Mouse (Mus musculus) hindbrain, embryonic 11.5 days (tissue): ENCODE measurements around the gene Shroom3. TPM values are rescaled to one million over a fixed set of nuclear protein-coding genes. Genes with fewer than 3 reads are reported as not detected.

ENCODE experiments used
- ATAC-seq: fragments of 200-750 bp; cut with Nextera tagmentation; 2 replicates; pipeline ENCODE4 v1.8.0; 2017; ENCODE audit warnings: mild to moderate bottlenecking, moderate TSS enrichment, moderate library complexity; ENCODE audit not compliant: low FRiP score
- DNase-seq: peaks from one replicate; pipeline ENCODE4 v3.0.0-alpha.2; 2015; ENCODE audit warnings: low spot score
- H3K27ac ChIP-seq: fragments of 300-500 bp; sonication (generic); 2 replicates; pipeline ENCODE4 v1.5.1; 2014; ENCODE audit warnings: mild to moderate bottlenecking, low read depth, low read length
- H3K27me3 ChIP-seq: fragments of 300-500 bp; sonication (generic); 2 replicates; pipeline ENCODE4 v1.6.1; 2014; ENCODE audit warnings: mild to moderate bottlenecking, low read length, moderate library complexity, mixed read lengths; ENCODE audit not compliant: control insufficient read depth, insufficient read depth
- H3K36me3 ChIP-seq: fragments of 300-500 bp; sonication (generic); 2 replicates; pipeline ENCODE4 v1.6.1; 2014; ENCODE audit warnings: mild to moderate bottlenecking, low read length, moderate library complexity, mixed read lengths; ENCODE audit not compliant: control insufficient read depth, insufficient read depth
- H3K4me1 ChIP-seq: fragments of 300-500 bp; sonication (generic); replicated peaks from 2 replicates; pipeline ENCODE4 v1.6.1; 2014; ENCODE audit warnings: low read length, mixed read lengths; ENCODE audit not compliant: control insufficient read depth, insufficient read depth
- H3K4me2 ChIP-seq: fragments of 300-500 bp; sonication (generic); replicated peaks from 2 replicates; pipeline ENCODE4 v1.6.1; 2014; ENCODE audit warnings: mild to moderate bottlenecking, low read depth, low read length
- H3K4me3 ChIP-seq: fragments of 300-500 bp; sonication (generic); 2 replicates; pipeline ENCODE4 v1.5.1; 2014; ENCODE audit warnings: low read depth, low read length
- H3K9ac ChIP-seq: fragments of 300-500 bp; sonication (generic); 2 replicates; pipeline ENCODE4 v1.6.1; 2014; ENCODE audit warnings: low read depth, low read length
- H3K9me3 ChIP-seq: fragments of 300-500 bp; sonication (generic); 2 replicates; pipeline ENCODE4 v1.6.1; 2016; ENCODE audit warnings: low read length; ENCODE audit not compliant: control insufficient read depth
- WGBS: fragments of 180-500 bp; shearing (Covaris S2); extraction: QIAGEN DNeasy Blood & Tissue Kit; methylation state at CpG from one replicate; pipeline ENCODE4 v1.1.7; 2014; 5-methylcytosine and 5-hydroxymethylcytosine counted together
- polyA plus RNA-seq: library from polyadenylated mRNA; unstranded; fragments of >200 nt; fragmentation: Nextera tagmentation; extraction: Ambion mirVana; gene quantifications from 2 replicates; pipeline ENCODE4 v1.2.1, GENCODE M21; 2014

The Shroom3 gene
- polyA plus RNA-seq, 1 experiment from 2014 or later = 4.8 TPM

GRCm38 (mm10) chr5:92961353-92961752 is 278.1 kb downstream of the Shroom3 start:
- Histone ChIP-seq H3K4me3 (no peak overlapping the region), H3K36me3 (no peaks in the 10 kb centered on the region), H3K4me1 (no peaks in the 10 kb centered on the region), H3K9ac (no peak overlapping the region), H3K27me3 (no peaks in the 10 kb centered on the region), H3K9me3 (no peaks in the 10 kb centered on the region), H3K4me2 (no peak overlapping the region), H3K27ac (no peak overlapping the region)
- DNase-seq = no peak
- no peak for ATAC-seq
- 84% methylated on average over 11 of the region's 11 CpGs for WGBS

- DNase-seq (no peak), ATAC-seq (no peak)
- 78% methylated on average over 7 of the region's 7 CpGs for WGBS
- no peaks in the 10 kb centered on the region for H3K27me3 ChIP-seq
- no peaks in the 10 kb centered on the region for H3K4me1 ChIP-seq
- H3K4me2 ChIP-seq = no peak overlapping the region
- H3K9me3 ChIP-seq = no peaks in the 10 kb centered on the region
- no peaks in the 10 kb centered on the region for H3K36me3 ChIP-seq
- no peak overlapping the region for H3K9ac ChIP-seq
- H3K27ac ChIP-seq = no peak overlapping the region
- H3K4me3 ChIP-seq = no peak overlapping the region
These were observed 278.6 kb downstream of the Shroom3 start for GRCm38 (mm10) chr5:92961770-92962231.

DNA sequence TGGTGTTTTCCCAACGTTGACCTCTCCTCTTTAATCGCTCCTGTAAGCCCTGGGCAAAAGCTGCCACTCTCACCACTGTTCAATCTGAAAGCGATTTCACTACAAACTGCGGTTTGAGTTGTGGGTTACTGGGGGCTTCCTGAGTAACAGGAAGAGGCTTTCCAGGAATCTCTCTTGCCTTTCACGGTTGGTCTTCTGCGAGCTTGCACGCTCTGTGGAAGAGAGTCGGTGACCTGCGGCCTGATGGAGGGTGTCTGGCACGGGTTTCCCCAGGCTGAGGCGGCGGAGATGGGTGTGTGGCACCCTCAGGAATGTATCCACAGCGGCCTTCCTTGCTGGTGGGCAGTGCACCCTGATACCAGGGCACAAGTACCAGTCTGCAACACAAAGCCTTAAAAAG is 281.5 kb downstream of the Shroom3 start:
- no peak overlapping the region for H3K4me3 ChIP-seq
- ATAC-seq = no peak
- no peaks in the 10 kb centered on the region for H3K36me3 ChIP-seq
- no peak for DNase-seq
- no peak overlapping the region for H3K27ac ChIP-seq
- no peak overlapping the region for H3K4me2 ChIP-seq
- H3K9me3 ChIP-seq = no peaks in the 10 kb centered on the region
- H3K27me3 ChIP-seq = no peaks in the 10 kb centered on the region
- H3K9ac ChIP-seq = no peak overlapping the region
- H3K4me1 ChIP-seq = no peaks in the 10 kb centered on the region
- 86% methylated on average over 13 of the region's 13 CpGs for WGBS

- WGBS = 80% methylated on average over 8 of the region's 9 CpGs
- no peaks in the 10 kb centered on the region for H3K36me3 ChIP-seq
- H3K27me3 ChIP-seq = no peaks in the 10 kb centered on the region
- H3K27ac ChIP-seq = no peak overlapping the region
- no peak overlapping the region for H3K9ac ChIP-seq
- DNase-seq (no peak), ATAC-seq (no peak)
- H3K4me3 ChIP-seq = no peak overlapping the region
- no peaks in the 10 kb centered on the region for H3K4me1 ChIP-seq
- H3K4me2 ChIP-seq = no peak overlapping the region
- no peaks in the 10 kb centered on the region for H3K9me3 ChIP-seq
These were observed 283.9 kb downstream of the Shroom3 start for GRCm38 (mm10) chr5:92967143-92967542.

DNA sequence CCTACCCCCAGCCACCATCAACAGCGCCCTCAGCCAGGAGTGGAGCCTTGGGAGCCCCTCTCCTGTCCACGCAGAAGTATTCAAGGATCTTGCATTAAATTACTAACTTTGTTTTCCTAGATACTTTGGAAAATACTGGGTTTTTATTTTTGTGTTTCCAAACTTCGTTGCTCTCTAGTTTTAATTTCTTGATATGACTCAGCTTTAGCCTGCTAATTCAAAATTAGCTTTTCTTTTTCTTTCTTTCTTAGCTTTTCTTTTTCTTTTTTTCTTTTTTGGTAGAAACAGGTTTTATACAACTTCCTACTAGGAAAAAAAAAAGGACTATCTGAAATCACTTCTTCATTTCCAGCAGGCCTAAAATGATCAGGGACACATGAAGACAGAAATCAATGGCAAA is 284.7 kb downstream of the Shroom3 start:
- no peaks in the 10 kb centered on the region for H3K9me3 ChIP-seq
- no peak overlapping the region for H3K4me2 ChIP-seq
- ATAC-seq (no peak), DNase-seq (no peak)
- no peak overlapping the region for H3K9ac ChIP-seq
- H3K4me3 ChIP-seq = no peak overlapping the region
- 89% methylated on average over 3 of the region's 3 CpGs for WGBS
- no peaks in the 10 kb centered on the region for H3K4me1 ChIP-seq
- no peak overlapping the region for H3K27ac ChIP-seq
- H3K27me3 ChIP-seq = no peaks in the 10 kb centered on the region
- H3K36me3 ChIP-seq = no peaks in the 10 kb centered on the region

DNA sequence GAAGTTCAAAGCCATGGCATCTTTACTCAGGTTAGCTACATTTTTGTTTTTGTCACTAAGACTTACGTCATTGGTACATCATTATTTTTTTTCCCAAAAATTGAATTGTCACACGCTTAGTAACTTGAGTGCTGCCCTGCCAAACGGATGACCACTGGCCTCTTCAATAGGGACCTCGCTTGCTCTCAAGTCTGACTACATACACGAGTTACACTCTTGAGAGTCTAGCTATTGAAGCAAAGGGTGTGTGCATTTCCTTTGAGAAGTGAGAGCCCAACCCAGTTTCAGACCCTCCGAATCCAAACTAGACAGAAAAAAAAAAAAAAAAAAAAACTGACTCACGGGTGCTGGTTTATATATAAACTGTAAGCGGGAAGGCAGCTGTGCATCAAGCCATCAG is 286.2 kb downstream of the Shroom3 start:
- Histone ChIP-seq H3K27ac (no peak overlapping the region), H3K36me3 (no peaks in the 10 kb centered on the region), H3K9me3 (no peaks in the 10 kb centered on the region), H3K4me3 (no peak overlapping the region), H3K4me1 (no peaks in the 10 kb centered on the region), H3K4me2 (no peak overlapping the region), H3K9ac (no peak overlapping the region), H3K27me3 (no peaks in the 10 kb centered on the region)
- WGBS = 84% methylated on average over 8 of the region's 8 CpGs
- DNase-seq (no peak), ATAC-seq (no peak)

DNA sequence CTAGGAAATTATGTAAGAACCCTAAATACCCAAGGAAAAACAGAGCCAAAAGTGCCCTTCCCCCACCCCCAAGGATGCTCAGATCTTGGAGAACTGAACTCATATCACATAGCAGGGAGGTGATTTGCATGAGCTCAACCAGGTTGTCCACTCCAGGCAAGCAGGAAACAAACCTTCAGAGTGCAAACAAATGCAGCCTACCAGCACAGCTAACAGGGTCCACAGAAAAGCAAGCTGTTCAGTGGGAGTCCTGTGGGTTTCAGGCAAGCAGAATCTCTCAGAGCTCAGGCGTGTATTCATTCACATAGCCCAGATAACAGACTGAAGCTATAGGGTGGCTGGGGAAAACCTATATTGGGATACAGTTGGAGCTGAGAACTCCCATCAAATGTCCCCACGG is 286.7 kb downstream of the Shroom3 start:
- WGBS = 81% methylated on average over 2 of the region's 2 CpGs
- H3K4me3 ChIP-seq = no peak overlapping the region
- no peaks in the 10 kb centered on the region for H3K36me3 ChIP-seq
- no peaks in the 10 kb centered on the region for H3K27me3 ChIP-seq
- no peak overlapping the region for H3K9ac ChIP-seq
- no peaks in the 10 kb centered on the region for H3K9me3 ChIP-seq
- no peak for DNase-seq
- no peak overlapping the region for H3K4me2 ChIP-seq
- no peak for ATAC-seq
- H3K4me1 ChIP-seq = no peaks in the 10 kb centered on the region
- H3K27ac ChIP-seq = no peak overlapping the region

GRCm38 (mm10) chr5:92970480-92970879 is 287.2 kb downstream of the Shroom3 start:
- Histone ChIP-seq H3K9ac (no peak overlapping the region), H3K4me3 (no peak overlapping the region), H3K36me3 (no peaks in the 10 kb centered on the region), H3K4me1 (no peaks in the 10 kb centered on the region), H3K27me3 (no peaks in the 10 kb centered on the region), H3K4me2 (no peak overlapping the region), H3K27ac (no peak overlapping the region), H3K9me3 (no peaks in the 10 kb centered on the region)
- WGBS = 39% methylated on average over 7 of the region's 7 CpGs
- DNase-seq (peak; percentile 57), ATAC-seq (no peak)

DNA sequence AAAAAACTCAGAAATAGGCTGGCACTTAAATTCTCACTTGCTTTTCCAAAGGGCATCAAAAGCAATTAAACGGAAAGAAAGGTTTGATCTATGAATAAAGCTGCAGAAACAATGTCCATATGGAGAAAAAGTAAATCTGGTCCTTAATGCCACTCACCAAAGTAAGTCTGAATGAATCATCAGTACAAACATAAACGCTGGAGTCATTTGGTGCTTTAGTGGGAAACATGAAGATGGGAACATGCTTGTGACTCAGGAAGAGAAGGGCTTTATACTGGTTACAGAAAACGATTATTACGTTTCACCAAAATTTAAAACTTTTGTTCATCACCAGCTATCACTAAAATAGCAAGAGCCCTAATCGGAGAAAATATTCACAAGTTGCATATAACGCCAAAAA is 297.2 kb downstream of the Shroom3 start:
- Histone ChIP-seq H3K36me3 (no peaks in the 10 kb centered on the region), H3K4me2 (no peak overlapping the region), H3K9me3 (no peaks in the 10 kb centered on the region), H3K9ac (no peak overlapping the region), H3K4me1 (no peaks in the 10 kb centered on the region), H3K27ac (no peak overlapping the region), H3K27me3 (no peaks in the 10 kb centered on the region), H3K4me3 (no peak overlapping the region)
- DNase-seq (no peak), ATAC-seq (no peak)
- 90% methylated on average over 6 of the region's 6 CpGs for WGBS
